8 mouse cellular contexts compared by ENCODE assay signal in genomic region chr3:103102454-103103390, GRCm38 (mm10). TPM values are rescaled to one million over a fixed set of nuclear protein-coding genes. Genes with fewer than 3 reads are reported as not detected.
DNase-seq lines count a peak whose midpoint lies in the region; ATAC-seq and TF ChIP-seq lines count a peak whose summit lies in the region.

Gene Dennd2c, plus strand, starts transcription at chr3:103102604.

- H3K9me3 ChIP-seq in hindbrain, embryonic 16.5 days (ENCODE audit: control insufficient read depth, low read length): no peaks in the 10 kb centered on the region

- 2% methylated on average over 59 of the region's 72 CpGs for WGBS in hindbrain, embryonic 16.5 days

- no peak for TF ChIP-seq CTCF in gastrocnemius, adult 2 months (IDR thresholded peaks at IDR 0.05)

- DNase-seq in ZHBTc4 (ENCODE audit: low read depth, low spot score): peak; percentile 98
- peak; percentile 96 for DNase-seq in gastrocnemius, adult 2 months
- peak; percentile 39 for DNase-seq in left cerebral cortex, adult 11 months (ENCODE audit: low spot score)
- DNase-seq in lung, postnatal 36 days: peak; percentile 97
- DNase-seq in retina, embryonic 14.5 days (ENCODE audit: low spot score): peak; percentile 91
- DNase-seq in thymus, postnatal 4 days: peak; percentile 96

- H3K4me2 ChIP-seq in hindbrain, embryonic 16.5 days (ENCODE audit: low read length): peak within 1 kb of the TSS; percentile 89

- peak; percentile 92 for ATAC-seq in common myeloid progenitor, adult 5-6 weeks (replicated peaks; ENCODE audit: low read depth, poor library complexity, severe bottlenecking)
- peak; percentile 97 for ATAC-seq in hindbrain, embryonic 16.5 days

- intact Hi-C loops in gastrocnemius, adult 2 months (cut with DNase I): loop anchor here (5.0 kb wide), 2 partner anchors 45 to 70 kb away; partner anchors contain the start of gene Bcas2

- no peaks in the 10 kb centered on the region for H3K36me3 ChIP-seq in hindbrain, embryonic 16.5 days (ENCODE audit: control insufficient read depth, insufficient read depth, low read length)

- H3K9ac ChIP-seq in hindbrain, embryonic 16.5 days (ENCODE audit: low read depth, low read length): peak within 1 kb of the TSS; percentile 70

- peak within 1 kb of the TSS; percentile 75 for H3K4me3 ChIP-seq in gastrocnemius, adult 2 months
- peak within 1 kb of the TSS; percentile 62 for H3K4me3 ChIP-seq in hindbrain, embryonic 16.5 days (ENCODE audit: low read length)

- H3K27ac ChIP-seq in gastrocnemius, adult 2 months: peak within 1 kb of the TSS; percentile 83
- H3K27ac ChIP-seq in hindbrain, embryonic 16.5 days (ENCODE audit: low read depth, low read length): no peak within 1 kb of the TSS

- peaks cover 9% of the 10 kb centered on the region for H3K27me3 ChIP-seq in hindbrain, embryonic 16.5 days (replicated peaks; ENCODE audit: control insufficient read depth, insufficient read depth, low read length)

- H3K4me1 ChIP-seq in hindbrain, embryonic 16.5 days (ENCODE audit: control insufficient read depth, insufficient read depth, low read depth, low read length): peaks cover 8% of the 10 kb centered on the region

RNA-seq across cellular contexts. Expression of gene Dennd2c, which starts in this region (rescaled TPM):
- total RNA-seq in common myeloid progenitor, adult 5-6 weeks (2017): 3.9 and 4.1 TPM in 2 replicates
- 1 to 10 TPM; 2.3 to 2.5 TPM for total RNA-seq in gastrocnemius, adult 2 months (2021)
- polyA plus RNA-seq in hindbrain, embryonic 16.5 days (2015; fragmentation: Nextera tagmentation; extraction: Ambion mirVana): 1.0 and 1.5 TPM in 2 replicates

Comparison
In these comparisons a context has a peak if more than half of its experiments do, and no peak if none do; other contexts are left out.
1. DNase-seq: peak in every context shown above with its lines; median percentile 98 in ZHBTc4; 97 in lung, postnatal 36 days; 96 in gastrocnemius, adult 2 months; 96 in thymus, postnatal 4 days; 91 in retina, embryonic 14.5 days; 39 in left cerebral cortex, adult 11 months.